Mouse (Mus musculus) ovary, adult 18-20 months (tissue): ENCODE results near the gene Tnfaip8l1.
A peak's percentile ranks its signal among the peaks of the same experiment; 100 is the strongest.

Experiments used
- DNase-seq: peaks from one replicate; pipeline ENCODE4 v3.0.0; 2022; ENCODE audit warnings: low spot score, mixed read lengths

The Tnfaip8l1 gene

GRCm38 (mm10) chr17:56183658-56184103 is 21.4 kb downstream of the Tnfaip8l1 start, which contains the start of gene Mydgf:
Gene Mydgf (minus strand): TSS chr17:56183920.
- peak; percentile 91 for DNase-seq

- DNase-seq = no peak
Observed at GRCm38 (mm10) chr17:56185281-56186141, 23.2 kb downstream of the Tnfaip8l1 start.

GRCm38 (mm10) chr17:56191266-56191665 is 29.0 kb downstream of the Tnfaip8l1 start:
- DNase-seq = no peak

GRCm38 (mm10) chr17:56194357-56194756 is 32.1 kb downstream of the Tnfaip8l1 start:
- no peak for DNase-seq

GRCm38 (mm10) chr17:56194765-56195164 is 32.5 kb downstream of the Tnfaip8l1 start:
- DNase-seq = no peak

- no peak for DNase-seq
Observed at GRCm38 (mm10) chr17:56196860-56197259, 34.6 kb downstream of the Tnfaip8l1 start.

GRCm38 (mm10) chr17:56200586-56200985 is 38.3 kb downstream of the Tnfaip8l1 start:
- DNase-seq = no peak

- no peak for DNase-seq
Observed at GRCm38 (mm10) chr17:56201642-56202041, 39.4 kb downstream of the Tnfaip8l1 start.

- no peak for DNase-seq
Observed at GRCm38 (mm10) chr17:56202476-56202875, 40.2 kb downstream of the Tnfaip8l1 start.

GRCm38 (mm10) chr17:56203729-56204128 is 41.5 kb downstream of the Tnfaip8l1 start:
- DNase-seq = no peak

GRCm38 (mm10) chr17:56206276-56206884 is 44.1 kb downstream of the Tnfaip8l1 start:
- DNase-seq = no peak

GRCm38 (mm10) chr17:56206986-56207674 is 44.9 kb downstream of the Tnfaip8l1 start:
- DNase-seq = no peak

- DNase-seq = no peak
Observed at GRCm38 (mm10) chr17:56207963-56208530, 45.8 kb downstream of the Tnfaip8l1 start.

GRCm38 (mm10) chr17:56208821-56209220 is 46.5 kb downstream of the Tnfaip8l1 start:
- no peak for DNase-seq

- DNase-seq = no peak
Observed at GRCm38 (mm10) chr17:56211090-56211489, 48.8 kb downstream of the Tnfaip8l1 start.

GRCm38 (mm10) chr17:56212676-56213075 is 50.4 kb downstream of the Tnfaip8l1 start:
- no peak for DNase-seq

GRCm38 (mm10) chr17:56214229-56214628 is 52.0 kb downstream of the Tnfaip8l1 start:
- DNase-seq = no peak

- no peak for DNase-seq
Observed at GRCm38 (mm10) chr17:56217670-56218069, 55.4 kb downstream of the Tnfaip8l1 start.

GRCm38 (mm10) chr17:56218377-56219191 is 56.3 kb downstream of the Tnfaip8l1 start, which contains the start of gene Dpp9:
Gene Dpp9 (minus strand): TSS chr17:56218905.
- peak; percentile 92 for DNase-seq

GRCm38 (mm10) chr17:56219251-56219650 is 57.0 kb downstream of the Tnfaip8l1 start:
- no peak for DNase-seq

- no peak for DNase-seq
Observed at GRCm38 (mm10) chr17:56219805-56220204, 57.5 kb downstream of the Tnfaip8l1 start.
